Mouse (Mus musculus) right cerebral cortex, postnatal 25 days (tissue): ENCODE data around the gene Irf5.
A peak's percentile ranks its signal among the peaks of the same experiment; 100 is the strongest.

Source experiments
- DNase-seq: peaks from one replicate; pipeline ENCODE4 v3.0.0; 2022

Gene Irf5

GRCm38 (mm10) chr6:29526281-29527251 is at the start of gene Irf5:
Gene Irf5 (plus strand): TSS chr6:29526625.
- no peak for DNase-seq

- no peak for DNase-seq
Measured at GRCm38 (mm10) chr6:29482691-29483090, 43.7 kb upstream of the Irf5 start.

GRCm38 (mm10) chr6:29484716-29485559 is 41.5 kb upstream of the Irf5 start:
- DNase-seq = no peak

GRCm38 (mm10) chr6:29485951-29486350 is 40.5 kb upstream of the Irf5 start:
- no peak for DNase-seq

- DNase-seq = no peak
Measured at GRCm38 (mm10) chr6:29494101-29494500, 32.3 kb upstream of the Irf5 start.

- no peak for DNase-seq
Measured at GRCm38 (mm10) chr6:29496270-29496669, 30.2 kb upstream of the Irf5 start.

- DNase-seq = no peak
Measured at GRCm38 (mm10) chr6:29497791-29498190, 28.6 kb upstream of the Irf5 start.

- no peak for DNase-seq
Measured at GRCm38 (mm10) chr6:29500177-29500576, 26.2 kb upstream of the Irf5 start.

GRCm38 (mm10) chr6:29500810-29501209 is 25.6 kb upstream of the Irf5 start:
- no peak for DNase-seq

GRCm38 (mm10) chr6:29501599-29501998 is 24.8 kb upstream of the Irf5 start:
- DNase-seq = no peak

- DNase-seq = no peak
Measured at GRCm38 (mm10) chr6:29505493-29505892, 20.9 kb upstream of the Irf5 start.

GRCm38 (mm10) chr6:29506834-29507233 is 19.6 kb upstream of the Irf5 start:
- no peak for DNase-seq

GRCm38 (mm10) chr6:29507447-29508309 is 18.7 kb upstream of the Irf5 start, which contains the start of gene Kcp:
Gene Kcp (minus strand): TSS chr6:29507952.
- DNase-seq = no peak

GRCm38 (mm10) chr6:29509086-29509485 is 17.3 kb upstream of the Irf5 start:
- DNase-seq = no peak

- no peak for DNase-seq
Measured at GRCm38 (mm10) chr6:29513284-29513683, 13.1 kb upstream of the Irf5 start.

GRCm38 (mm10) chr6:29517139-29517538 is 9.3 kb upstream of the Irf5 start:
- DNase-seq = peak; percentile 59

- DNase-seq = no peak
Measured at GRCm38 (mm10) chr6:29522626-29523300, 3.7 kb upstream of the Irf5 start.

GRCm38 (mm10) chr6:29523301-29524033 is 3.0 kb upstream of the Irf5 start:
- DNase-seq = no peak

- DNase-seq = no peak
Measured at GRCm38 (mm10) chr6:29524034-29524489, 2.4 kb upstream of the Irf5 start.

- DNase-seq = no peak
Measured at GRCm38 (mm10) chr6:29525256-29525655, 1.2 kb upstream of the Irf5 start.
